Mouse (Mus musculus): ENCODE data around the gene Gnrhr. TPM values are rescaled to one million over a fixed set of nuclear protein-coding genes. Genes with fewer than 3 reads are reported as not detected.

Gnrhr gene
- polyA plus RNA-seq, 1 experiment from 2014 or later, result not detected

GRCm38 (mm10) chr5:86172088-86172448 lies 25.6 kb downstream of the Gnrhr start:
- no peak for ATAC-seq (ENCODE audit: insufficient number of reproducible peaks, low FRiP score)
- Histone ChIP-seq H3K4me2 (peak overlapping the region; percentile 84), H3K9ac (peak overlapping the region; percentile 77), H3K27me3 (replicated peaks) (no peaks in the 10 kb centered on the region), H3K4me3 (peak overlapping the region; percentile 68), H3K9me3 (replicated peaks) (no peaks in the 10 kb centered on the region), H3K27ac (ENCODE audit: poor library complexity, severe bottlenecking) (peak overlapping the region; percentile 88), H3K36me3 (peaks cover 13% of the 10 kb centered on the region; the same call in 1 of the 2 replicates), H3K4me1 (replicated peaks) (no peaks in the 10 kb centered on the region)
- WGBS, result under 1% methylated on average over 15 of the region's 15 CpGs

Other genes with a start within 250 kb of the Gnrhr start
- gene Cenpc1, start 132.3 kb downstream of the Gnrhr start, polyA plus RNA-seq (2016; fragmentation: Nextera tagmentation; extraction: Ambion mirVana), result 29.1 and 31.0 TPM in 2 replicates
- 0.11 TPM in 1 of 2 replicates, not detected in the other for gene Stap1, start 126.2 kb downstream of the Gnrhr start, polyA plus RNA-seq (2016; fragmentation: Nextera tagmentation; extraction: Ambion mirVana)
- 12.3 and 14.1 TPM in 2 replicates for gene Uba6, start 25.1 kb downstream of the Gnrhr start, polyA plus RNA-seq (2016; fragmentation: Nextera tagmentation; extraction: Ambion mirVana)
- not detected in 2 replicates for gene Tmprss11c, start 91.4 kb upstream of the Gnrhr start, polyA plus RNA-seq (2016; fragmentation: Nextera tagmentation; extraction: Ambion mirVana)
- gene Tmprss11d, start 175.5 kb upstream of the Gnrhr start, polyA plus RNA-seq (2016; fragmentation: Nextera tagmentation; extraction: Ambion mirVana), result not detected in 2 replicates

Data from heart, embryonic 12.5 days (tissue).